ENCODE assay signal across 8 mouse cellular contexts in genomic region chr16:4213799-4214551, GRCm38 (mm10). TPM values are rescaled to one million over a fixed set of nuclear protein-coding genes. Genes with fewer than 3 reads are reported as not detected.
A peak's percentile ranks its signal among the peaks of the same experiment; 100 is the strongest.
DNase-seq lines count a peak whose midpoint lies in the region; ATAC-seq and TF ChIP-seq lines count a peak whose summit lies in the region.

Gene Crebbp (minus strand): TSS chr16:4213997.

- H3K27me3 ChIP-seq in Patski, result peaks cover 13% of the 10 kb centered on the region
- no peaks in the 10 kb centered on the region for H3K27me3 ChIP-seq in hindbrain, embryonic 15.5 days

- H3K9ac ChIP-seq in hindbrain, embryonic 15.5 days, result peak within 1 kb of the TSS; percentile 95

- no peak for TF ChIP-seq CTCF in Patski (IDR thresholded peaks at IDR 0.05)

- H3K9me3 ChIP-seq in hindbrain, embryonic 15.5 days, result no peaks in the 10 kb centered on the region

- CTCF ChIA-PET in Patski (lab: Charles Lee), result no interaction called here

- H3K4me1 ChIP-seq in hindbrain, embryonic 15.5 days (replicated peaks), result peaks cover 32% of the 10 kb centered on the region

- peak; percentile 80 for ATAC-seq in Patski
- peak; percentile 92 for ATAC-seq in hindbrain, embryonic 15.5 days (ENCODE audit: low FRiP score, low read depth)

- under 1% methylated on average over 68 of the region's 92 CpGs for WGBS in hindbrain, embryonic 15.5 days

- H3K27ac ChIP-seq in hindbrain, embryonic 15.5 days (replicated peaks), result peak within 1 kb of the TSS; percentile 99

- peak within 1 kb of the TSS; percentile 93 for H3K4me2 ChIP-seq in hindbrain, embryonic 15.5 days

- no peaks in the 10 kb centered on the region for H3K36me3 ChIP-seq in hindbrain, embryonic 15.5 days

- H3K4me3 ChIP-seq in hindbrain, embryonic 15.5 days, result peak within 1 kb of the TSS; percentile 66

- in situ Hi-C loops in Patski (cut with MboI; ENCODE audit: low pct_unique_long_range_greater_than_20kb), result loop anchor here (10.0 kb wide), 1 partner anchor 149 kb away; no protein-coding TSS in a partner anchor

- POLR2A ChIA-PET in Patski (lab: Charles Lee), result interaction anchor here (0.6 to 0.9 kb wide), 2 partner anchors 9 to 16 kb away, joined by 4 to 5 read pairs; no protein-coding TSS in a partner anchor

- DNase-seq in Patski (ENCODE audit: low read depth, low spot score), result peak; percentile 13
- peak; percentile 98 to 99 for DNase-seq in cerebellum, postnatal 14 days
- DNase-seq in frontal cortex, postnatal 25 days (ENCODE audit: low spot score in 2 of 2), result peak; percentile 81 to 83
- DNase-seq in left cerebral cortex, adult 11 months (ENCODE audit: low spot score), result peak; percentile 83
- peak; percentile 94 for DNase-seq in lung, postnatal 4 days
- DNase-seq in retina, postnatal 7 days (ENCODE audit: low read depth, low spot score), result peak; percentile 92
- DNase-seq in urinary bladder, adult 2 months (ENCODE audit: low spot score), result peak; percentile 91

RNA-seq across cellular contexts. Expression of gene Crebbp, which starts in this region (rescaled TPM):
- polyA plus RNA-seq in Patski (2021), result 14.5 TPM
- 35.7 and 36.4 TPM in 2 replicates for polyA plus RNA-seq in hindbrain, embryonic 15.5 days (2015; fragmentation: Nextera tagmentation; extraction: Ambion mirVana)
- 7.3 and 21.3 TPM in 2 replicates for polyA plus RNA-seq in urinary bladder, adult 2 months (2012; rRNA removed)

Comparison
In these comparisons a context has a peak if more than half of its experiments do, and no peak if none do; other contexts are left out.
1. Peak in every context shown above with its lines: DNase-seq, ATAC-seq, H3K4me3 ChIP-seq and H3K27ac ChIP-seq.
2. DNase-seq: peak in every context shown above with its lines; median percentile 98 in cerebellum, postnatal 14 days; 94 in lung, postnatal 4 days; 92 in retina, postnatal 7 days; 91 in urinary bladder, adult 2 months; 83 in left cerebral cortex, adult 11 months; 82 in frontal cortex, postnatal 25 days; 13 in Patski.